Mouse (Mus musculus): ENCODE data around the gene Mdga2.

- TF ChIP-seq POLR2A (IDR thresholded peaks at IDR 0.05; ENCODE audit: insufficient read depth, low read length) = no peak
- TF ChIP-seq CTCF (IDR thresholded peaks at IDR 0.05; ENCODE audit: low read depth, low read length) = no peak
These were observed 697.4 kb downstream of the Mdga2 start for GRCm38 (mm10) chr12:66524973-66525372.

Data from ES-Bruce4 (cell line).